Mouse (Mus musculus) adrenal gland, postnatal 36 days (tissue): Measurements from ENCODE around the gene Cblb. TPM values are rescaled to one million over a fixed set of nuclear protein-coding genes. Genes with fewer than 3 reads are reported as not detected.

Experiments
- DNase-seq, 2 experiments: peaks; one replicate each; pipeline ENCODE4 v3.0.0; 2021; ENCODE audit warnings: mixed read lengths in 1 of 2
- total RNA-seq, 2 experiments: library from RNA; stranded (reverse); gene quantifications; 2 replicates each; pipeline ENCODE4 v1.2.3; 2021

Gene Cblb
- total RNA-seq, 2 experiments from 2014 or later: 28.3 to 59.7 TPM

GRCm38 (mm10) chr16:52129357-52129905 lies 98.4 kb downstream of the Cblb start:
- no peak for DNase-seq

DNA sequence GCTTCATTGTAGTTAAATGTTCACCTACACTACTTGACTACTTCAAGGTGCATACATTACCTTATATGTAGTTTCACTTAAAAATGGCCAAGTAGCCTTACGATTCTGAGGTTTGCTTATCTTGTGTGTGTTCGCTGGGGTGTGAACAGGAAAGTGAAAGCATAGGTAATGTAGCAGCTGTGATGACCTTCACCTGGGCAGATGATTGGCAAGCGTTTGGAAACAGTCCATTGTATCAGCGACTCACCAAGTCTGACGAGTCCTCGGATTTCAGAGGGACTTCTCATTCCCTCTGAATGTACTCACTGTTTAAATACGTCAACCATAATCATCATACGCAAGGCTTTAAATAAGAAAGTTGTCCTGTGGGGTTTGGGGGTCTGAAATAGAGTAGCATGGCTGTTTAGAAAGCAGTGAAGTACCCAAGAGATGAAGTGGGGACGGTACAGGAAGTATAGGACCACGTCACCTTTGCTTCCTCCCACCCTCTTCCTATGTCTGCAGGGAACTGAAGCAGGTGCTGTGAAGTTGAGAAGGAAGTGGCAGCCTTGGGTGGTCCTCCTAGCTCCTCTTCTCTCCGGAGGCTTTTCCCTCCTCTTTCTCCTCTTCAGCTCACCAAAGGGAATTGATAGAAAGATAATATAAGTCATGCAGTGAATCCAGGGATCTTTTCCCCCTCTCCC lies 101.9 kb downstream of the Cblb start:
- DNase-seq: no peak

- peak; percentile 58 to 63 for DNase-seq
Measured at GRCm38 (mm10) chr16:52134631-52135227, 103.7 kb downstream of the Cblb start.

GRCm38 (mm10) chr16:52135689-52136390 lies 104.8 kb downstream of the Cblb start:
- DNase-seq: no peak

GRCm38 (mm10) chr16:52143101-52143500 lies 112.1 kb downstream of the Cblb start:
- DNase-seq: no peak

DNA sequence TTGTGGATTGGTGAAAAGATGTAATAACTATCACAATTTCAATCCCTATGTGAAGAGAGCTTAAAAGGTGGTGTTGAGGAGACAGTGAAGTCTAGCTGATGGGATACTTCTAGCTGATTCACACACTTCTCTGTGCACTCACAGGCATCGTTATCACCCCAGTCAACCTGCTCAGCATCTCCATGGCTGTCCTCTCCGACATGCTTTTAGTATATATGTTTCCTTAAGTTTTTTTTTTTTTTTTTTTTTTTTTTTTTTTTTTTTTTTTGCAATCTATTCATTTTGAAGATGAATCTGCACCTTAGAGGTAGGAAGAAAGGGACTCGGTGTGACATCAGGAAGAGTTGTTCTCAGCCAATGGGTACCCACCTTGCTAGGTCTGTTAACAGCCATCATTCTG lies 112.8 kb downstream of the Cblb start:
- no peak for DNase-seq

GRCm38 (mm10) chr16:52144792-52145191 lies 113.8 kb downstream of the Cblb start:
- no peak for DNase-seq

GRCm38 (mm10) chr16:52145552-52145951 lies 114.5 kb downstream of the Cblb start:
- no peak for DNase-seq

DNA sequence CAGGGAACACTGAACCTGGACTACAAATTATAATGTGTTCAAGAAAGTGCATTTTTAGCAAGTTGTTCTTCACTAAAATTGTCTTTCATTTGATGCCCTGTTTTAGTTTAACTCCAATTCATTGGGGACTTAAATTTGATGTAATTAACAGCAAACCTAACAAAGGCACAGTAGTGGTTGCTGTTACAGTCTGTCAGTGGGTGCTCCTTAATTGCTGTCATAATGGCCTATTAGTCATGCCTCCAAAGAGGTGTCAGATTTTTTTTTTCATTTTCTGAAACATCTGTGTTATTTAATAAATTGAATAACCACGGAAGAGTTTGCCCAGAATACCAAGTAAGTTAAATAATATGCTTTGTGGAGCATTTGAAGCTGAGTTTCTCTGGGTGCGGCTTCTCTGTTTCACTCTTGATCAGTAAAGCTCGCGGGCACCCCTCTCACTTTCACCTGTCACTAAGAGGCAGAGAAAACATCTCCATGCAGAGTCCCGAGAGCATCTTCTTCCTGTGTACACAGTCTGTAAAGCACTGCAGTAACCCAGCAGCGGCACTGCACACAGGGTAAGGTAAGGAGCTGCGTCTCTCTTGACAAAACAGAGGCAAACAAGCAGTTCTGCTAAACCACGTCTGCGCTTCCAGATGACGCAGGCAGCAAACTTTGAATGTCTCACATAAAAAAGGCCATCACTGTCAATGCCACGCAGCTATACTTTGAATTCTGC lies 116.1 kb downstream of the Cblb start:
- DNase-seq: no peak

DNA sequence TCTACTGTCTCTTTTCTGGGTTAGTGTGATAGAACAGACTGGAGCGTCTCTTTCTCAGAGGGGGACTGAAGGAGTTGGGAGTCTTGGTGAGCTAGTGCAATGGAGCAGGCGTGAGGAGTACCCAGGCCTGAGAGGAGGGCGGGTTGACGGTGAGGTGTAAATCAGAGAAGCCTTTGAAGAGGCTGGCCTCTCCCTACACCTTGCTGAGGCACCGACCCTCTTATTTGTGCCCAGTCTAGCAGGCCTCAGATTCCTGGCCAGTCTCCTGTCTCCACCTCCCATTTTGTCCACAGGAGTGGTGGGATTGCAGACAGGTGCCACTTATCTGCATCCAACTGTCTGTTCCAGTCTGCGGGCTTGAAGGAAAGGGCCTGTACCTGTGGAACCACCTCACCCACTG lies 117.0 kb downstream of the Cblb start:
- DNase-seq: no peak

DNA sequence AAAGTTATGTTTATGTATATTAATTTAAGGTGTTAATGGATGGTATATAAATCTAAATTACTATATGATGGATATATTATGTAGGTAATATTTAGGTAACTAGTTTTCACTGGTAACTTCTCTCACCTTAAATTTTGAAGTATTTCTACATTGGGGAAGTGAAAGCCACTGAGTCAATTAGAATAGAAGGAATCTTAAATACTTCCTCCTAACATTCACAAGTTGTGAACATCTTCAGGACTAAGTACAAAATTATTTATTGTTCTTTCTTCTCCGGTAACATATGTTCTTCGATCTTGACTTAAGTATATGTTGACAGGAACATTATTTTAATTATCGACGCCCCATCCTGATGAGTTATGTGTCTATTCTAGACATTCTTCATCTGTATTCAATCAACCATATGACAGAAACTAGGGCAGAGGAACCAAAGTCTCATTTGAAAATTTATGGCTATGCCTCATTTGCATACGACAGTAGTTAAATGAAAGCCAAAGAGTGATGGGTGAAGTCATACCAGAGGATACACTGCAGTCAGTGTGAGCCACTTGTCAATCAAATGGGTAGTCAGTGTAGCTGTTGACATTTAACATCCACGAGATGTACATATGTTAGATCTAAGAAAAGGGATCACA lies 118.2 kb downstream of the Cblb start:
- DNase-seq: no peak

DNA sequence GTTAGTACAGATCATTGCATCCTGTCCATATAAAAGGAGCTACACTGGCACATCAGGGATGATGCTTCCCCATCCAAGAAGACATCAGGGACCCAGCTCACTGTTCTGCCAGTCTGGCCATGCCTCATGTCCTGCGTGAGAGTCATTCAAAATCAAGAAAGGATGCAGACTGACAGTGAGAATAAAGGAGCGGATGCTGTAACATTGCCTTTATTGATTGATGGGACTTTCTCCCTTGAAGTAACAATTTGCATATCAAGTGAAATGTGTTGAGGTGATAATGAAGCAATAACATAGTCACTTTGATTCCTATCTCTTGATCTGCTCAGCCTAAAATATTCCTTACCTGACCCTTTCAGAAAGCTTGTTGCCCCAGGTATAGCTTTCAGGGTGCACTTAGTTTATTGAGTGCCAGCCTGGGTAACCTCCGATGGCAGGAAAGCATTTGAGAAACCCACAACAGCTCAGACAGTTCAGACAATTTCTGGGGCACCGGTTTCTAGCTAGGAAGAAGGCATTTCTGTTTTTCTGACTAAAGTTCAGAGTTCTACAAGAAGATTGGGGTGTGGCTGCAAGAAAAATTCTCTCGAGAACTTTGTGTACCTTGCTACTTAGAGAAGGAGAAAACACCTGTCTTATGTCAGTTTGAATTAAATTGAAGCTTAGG lies 124.1 kb downstream of the Cblb start:
- DNase-seq: no peak

DNA sequence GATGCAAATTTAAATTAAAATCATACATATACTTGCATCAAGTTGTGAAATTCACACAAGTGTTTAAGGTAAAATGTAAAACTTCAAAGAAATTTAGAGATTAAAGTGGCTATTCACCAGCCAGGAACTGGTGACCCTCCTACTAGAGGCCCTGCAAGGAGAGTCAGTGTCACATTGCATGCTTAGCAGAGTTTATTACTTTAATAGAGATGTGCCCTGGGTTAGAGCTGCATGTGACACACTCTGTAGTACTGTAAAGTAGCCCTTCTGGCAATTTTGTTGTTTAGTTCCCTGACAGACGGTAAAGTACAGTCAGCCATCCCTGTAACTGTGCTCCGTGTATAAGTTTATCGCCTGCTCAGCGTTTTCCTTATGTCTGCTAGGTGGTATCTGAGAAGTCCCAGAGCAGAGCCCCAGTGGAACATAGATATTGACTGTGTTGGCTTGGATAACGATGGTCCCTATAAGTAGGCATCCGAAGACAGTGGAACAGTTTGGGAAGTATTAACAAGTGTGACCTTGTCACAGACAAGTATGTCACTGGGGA lies 129.0 kb downstream of the Cblb start:
- no peak for DNase-seq

GRCm38 (mm10) chr16:52164246-52164645 lies 133.2 kb downstream of the Cblb start:
- DNase-seq: no peak

- DNase-seq: no peak
Measured at GRCm38 (mm10) chr16:52173253-52173652, 142.2 kb downstream of the Cblb start.

- no peak for DNase-seq
Measured at GRCm38 (mm10) chr16:52179839-52180238, 148.8 kb downstream of the Cblb start.

DNA sequence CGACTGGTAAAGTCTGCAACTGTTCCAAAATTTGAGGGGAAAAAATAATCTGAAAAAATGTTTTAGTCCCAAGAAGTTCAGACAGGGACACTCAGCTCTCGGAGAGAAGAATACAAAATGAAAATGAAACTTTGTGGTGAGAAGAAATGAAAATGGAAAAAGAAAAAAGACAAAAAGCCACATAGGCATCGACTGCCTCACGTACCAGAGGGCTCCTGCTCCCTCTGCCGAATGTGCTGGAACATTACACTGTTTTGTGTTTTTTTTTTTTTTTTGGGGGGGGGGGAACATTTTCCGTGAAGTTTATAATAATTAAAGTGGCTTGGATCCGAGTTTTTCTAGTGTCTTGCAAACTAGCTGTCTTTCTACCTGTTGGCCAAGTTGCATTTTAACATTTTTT lies 151.0 kb downstream of the Cblb start:
- peak in 1 of 2 experiments; percentile 12 for DNase-seq

GRCm38 (mm10) chr16:52184350-52184749 lies 153.3 kb downstream of the Cblb start:
- DNase-seq: no peak

GRCm38 (mm10) chr16:52186731-52187130 lies 155.7 kb downstream of the Cblb start:
- peak; percentile 9 to 28 for DNase-seq

GRCm38 (mm10) chr16:52189103-52189502 lies 158.1 kb downstream of the Cblb start:
- no peak for DNase-seq

- no peak for DNase-seq
Measured at GRCm38 (mm10) chr16:52190714-52191113, 159.7 kb downstream of the Cblb start.
